Mouse (Mus musculus) heart, embryonic 10.5 days (tissue): Measurements from ENCODE around the gene Armc8. TPM values are rescaled to one million over a fixed set of nuclear protein-coding genes. Genes with fewer than 3 reads are reported as not detected.
A peak's percentile ranks its signal among the peaks of the same experiment; 100 is the strongest.

Experiments
- DNase-seq: peaks from one replicate; pipeline ENCODE4 v3.0.0-alpha.2; 2017; ENCODE audit warnings: low spot score
- H3K27ac ChIP-seq: fragments of 300-500 bp; sonication (generic); 2 replicates; pipeline ENCODE4 v1.5.1; 2016; ENCODE audit warnings: mild to moderate bottlenecking
- H3K27me3 ChIP-seq: fragments of 300-500 bp; sonication (generic); 2 replicates; pipeline ENCODE4 v1.6.1; 2016; ENCODE audit warnings: mild to moderate bottlenecking; ENCODE audit not compliant: poor library complexity, insufficient read depth, severe bottlenecking
- H3K36me3 ChIP-seq: fragments of 300-500 bp; sonication (generic); 2 replicates; pipeline ENCODE4 v1.6.1; 2016; ENCODE audit warnings: mild to moderate bottlenecking, moderate library complexity
- H3K4me1 ChIP-seq: fragments of 300-500 bp; sonication (generic); 2 replicates; pipeline ENCODE4 v1.6.1; 2016; ENCODE audit warnings: mild to moderate bottlenecking
- H3K4me3 ChIP-seq: fragments of 300-500 bp; sonication (generic); 2 replicates; pipeline ENCODE4 v1.5.1; 2016; ENCODE audit warnings: mild to moderate bottlenecking, moderate library complexity
- H3K9me3 ChIP-seq: fragments of 300-500 bp; sonication (generic); 2 replicates; pipeline ENCODE4 v1.6.1; 2016; ENCODE audit warnings: mild to moderate bottlenecking, moderate library complexity
- WGBS: fragments of 180-500 bp; shearing (Covaris S2); methylation state at CpG from one replicate; pipeline ENCODE4 v1.1.7; 2016; 5-methylcytosine and 5-hydroxymethylcytosine counted together
- polyA plus RNA-seq: library from polyadenylated mRNA; unstranded; fragments of >200 nt; fragmentation: Nextera tagmentation; extraction: Ambion mirVana; gene quantifications from 2 replicates; pipeline ENCODE4 v1.2.1, GENCODE M21; 2016

Armc8 gene
- polyA plus RNA-seq, 1 experiment from 2014 or later = 22.7 TPM

DNA sequence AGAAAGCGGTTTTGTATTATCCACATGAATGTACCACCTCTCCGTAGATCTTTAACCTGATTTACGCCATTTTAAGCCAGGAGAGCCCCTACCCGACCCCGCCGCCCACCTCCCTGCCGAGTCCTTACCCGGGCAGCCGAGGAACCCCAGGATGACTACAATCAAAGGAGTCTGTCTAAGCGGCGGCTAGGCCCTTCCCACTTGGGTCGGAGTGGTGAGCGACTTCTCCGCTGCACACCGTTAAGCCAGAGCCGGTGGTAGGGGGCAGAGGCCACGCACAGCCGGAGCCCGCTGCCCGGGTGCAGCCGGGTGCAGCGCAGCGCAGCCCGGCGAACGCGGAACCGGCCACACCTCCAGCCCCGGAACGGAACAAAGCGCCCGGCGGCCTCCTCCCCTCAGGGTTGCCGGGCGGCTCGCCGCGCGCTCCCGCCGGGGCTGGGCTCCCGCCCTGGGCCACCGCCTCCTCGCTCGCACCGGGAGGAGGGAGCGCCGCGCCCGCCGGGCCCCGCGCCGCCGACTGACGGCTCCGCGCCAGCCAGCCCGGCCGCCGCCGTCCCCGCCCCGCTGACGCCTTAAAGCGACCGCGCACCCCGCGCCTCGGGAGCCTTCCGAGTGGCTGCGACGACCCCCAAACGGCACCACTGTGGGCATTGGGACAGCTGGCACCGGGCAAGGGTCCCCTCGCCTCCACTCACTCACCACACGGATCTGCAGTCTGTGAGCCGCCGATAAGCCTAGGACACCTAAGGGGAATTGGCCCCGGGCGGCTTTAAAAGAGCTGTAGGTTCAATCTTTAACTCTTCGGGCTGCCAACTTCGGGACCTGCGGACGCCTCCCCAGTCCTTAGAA, 132.3 kb downstream of the Armc8 start:
- 2% methylated on average over 81 of the region's 86 CpGs for WGBS
- DNase-seq = peak; percentile 83
- H3K36me3 ChIP-seq = no peaks in the 10 kb centered on the region
- peak overlapping the region; percentile 90 for H3K27ac ChIP-seq
- H3K9me3 ChIP-seq = no peaks in the 10 kb centered on the region
- peak overlapping the region; percentile 85 for H3K4me3 ChIP-seq
- peaks cover 23% of the 10 kb centered on the region for H3K4me1 ChIP-seq
- H3K27me3 ChIP-seq = peaks cover 38% of the 10 kb centered on the region

DNA sequence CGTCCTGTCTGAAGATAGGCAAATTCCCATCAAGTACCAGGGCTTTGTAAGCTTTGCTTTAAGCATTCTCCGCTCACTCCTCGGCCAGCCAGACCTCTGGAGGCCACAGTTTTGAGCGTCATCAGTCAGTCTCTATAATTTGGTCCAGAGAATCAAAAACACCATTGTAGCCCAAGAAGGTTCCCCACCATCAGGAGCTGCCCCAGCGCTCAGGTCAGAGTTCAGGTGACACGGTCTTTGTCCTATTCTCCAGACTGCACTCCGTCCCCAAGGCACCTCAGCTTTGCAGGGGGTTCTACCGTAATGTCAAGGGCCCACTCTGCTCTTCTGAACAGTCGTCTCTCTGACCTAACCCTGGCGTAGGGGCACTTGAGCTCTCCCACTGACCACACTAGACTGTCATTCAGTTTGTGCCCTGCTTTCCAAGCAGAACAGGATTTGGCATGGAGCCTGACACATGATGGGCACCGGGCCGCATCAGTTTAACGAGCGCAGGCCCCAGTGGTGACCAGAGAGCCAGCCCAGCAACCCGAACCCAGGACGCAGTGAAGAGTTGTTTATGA, 133.0 kb downstream of the Armc8 start:
- H3K27me3 ChIP-seq = peaks cover 38% of the 10 kb centered on the region
- WGBS = 21% methylated on average over 16 of the region's 16 CpGs
- H3K4me1 ChIP-seq = peaks cover 23% of the 10 kb centered on the region
- H3K27ac ChIP-seq = peak overlapping the region; percentile 90
- no peaks in the 10 kb centered on the region for H3K36me3 ChIP-seq
- no peaks in the 10 kb centered on the region for H3K9me3 ChIP-seq
- H3K4me3 ChIP-seq = peak overlapping the region; percentile 85
- DNase-seq = no peak

DNA sequence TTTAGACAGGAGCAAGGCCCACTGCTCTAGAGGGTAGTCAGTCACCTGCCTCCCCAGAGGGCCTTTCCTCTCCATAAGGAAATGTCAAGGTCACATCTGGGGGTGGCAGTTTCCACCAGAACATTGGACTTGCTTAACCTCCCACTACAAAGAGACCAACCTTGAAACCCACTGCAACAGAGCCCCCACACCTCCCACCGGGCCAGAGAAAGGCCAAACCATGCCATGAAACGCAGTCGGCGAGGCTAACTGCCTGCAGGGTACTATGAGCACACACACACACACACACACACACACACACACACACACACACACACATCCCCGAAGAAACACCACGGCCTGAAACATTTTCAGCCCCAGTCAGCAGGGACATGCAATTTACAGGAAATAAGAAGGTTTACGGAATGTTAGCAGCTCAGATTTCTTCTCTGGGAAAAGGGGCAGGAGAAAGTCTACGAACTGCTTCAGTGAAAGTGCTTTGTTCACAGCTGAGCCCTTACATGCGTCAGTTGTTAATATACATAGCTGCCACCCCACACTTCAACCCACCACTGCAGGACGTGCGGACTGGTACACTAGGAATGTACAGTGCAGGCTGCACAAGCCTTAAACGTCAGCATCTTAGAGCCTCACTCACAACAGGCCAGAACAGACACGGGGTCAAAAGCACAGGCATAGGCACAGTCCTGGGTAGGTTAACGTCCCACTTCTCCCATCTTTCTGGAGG, 133.6 kb downstream of the Armc8 start:
- Histone ChIP-seq H3K36me3 (no peaks in the 10 kb centered on the region), H3K4me1 (peaks cover 23% of the 10 kb centered on the region), H3K4me3 (peak overlapping the region; percentile 85), H3K27me3 (peaks cover 38% of the 10 kb centered on the region), H3K27ac (no peak overlapping the region), H3K9me3 (no peaks in the 10 kb centered on the region)
- 55% methylated on average over 14 of the region's 14 CpGs for WGBS
- DNase-seq = no peak

DNA sequence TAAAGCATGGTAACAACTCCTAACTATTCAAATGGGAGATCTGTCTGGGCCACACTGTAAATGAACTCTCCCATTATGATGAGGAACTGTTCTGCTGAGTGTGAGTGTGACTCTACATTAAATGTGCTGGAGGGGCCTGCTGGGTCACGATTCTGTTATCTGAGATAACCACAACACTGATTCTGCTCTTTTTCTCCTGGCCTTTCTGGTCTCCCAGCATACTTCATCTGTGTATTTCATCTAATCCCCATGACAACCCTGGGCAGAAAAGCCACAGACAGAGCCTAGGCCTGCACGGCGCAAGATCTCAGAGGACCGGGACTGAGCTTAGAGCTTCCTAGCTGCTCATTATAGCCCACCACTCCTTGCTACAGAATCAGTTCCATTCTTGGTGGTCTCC, 136.2 kb downstream of the Armc8 start:
- WGBS = 55% methylated on average over 4 of the region's 4 CpGs
- no peaks in the 10 kb centered on the region for H3K36me3 ChIP-seq
- H3K4me1 ChIP-seq = peaks cover 28% of the 10 kb centered on the region
- DNase-seq = no peak
- H3K27ac ChIP-seq = no peak overlapping the region
- H3K27me3 ChIP-seq = peaks cover 16% of the 10 kb centered on the region
- H3K4me3 ChIP-seq = no peak overlapping the region
- no peaks in the 10 kb centered on the region for H3K9me3 ChIP-seq

DNA sequence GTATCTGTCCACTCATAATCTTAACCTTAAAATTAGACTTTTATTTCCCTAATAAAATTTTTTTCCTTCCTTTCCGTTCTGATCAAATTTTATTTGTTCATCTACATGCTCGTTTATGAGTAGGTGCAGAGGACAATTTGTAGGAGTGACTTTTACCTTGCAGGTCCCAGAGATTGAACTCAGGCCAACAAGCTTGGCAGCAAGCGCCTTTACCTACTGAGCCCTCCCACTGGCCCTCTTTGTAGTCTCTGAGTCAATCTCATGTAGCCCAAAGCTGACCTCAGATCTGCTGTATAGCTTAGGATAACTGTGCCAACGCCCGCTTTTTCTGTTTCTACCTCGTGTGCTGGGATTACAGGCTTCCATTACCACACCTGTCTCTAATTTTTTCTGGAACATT, 136.7 kb downstream of the Armc8 start:
- Histone ChIP-seq H3K36me3 (no peaks in the 10 kb centered on the region), H3K4me1 (peaks cover 23% of the 10 kb centered on the region), H3K27me3 (peaks cover 12% of the 10 kb centered on the region), H3K4me3 (no peak overlapping the region), H3K9me3 (no peaks in the 10 kb centered on the region), H3K27ac (no peak overlapping the region)
- WGBS = 87% methylated on average over 6 of the region's 6 CpGs
- no peak for DNase-seq

DNA sequence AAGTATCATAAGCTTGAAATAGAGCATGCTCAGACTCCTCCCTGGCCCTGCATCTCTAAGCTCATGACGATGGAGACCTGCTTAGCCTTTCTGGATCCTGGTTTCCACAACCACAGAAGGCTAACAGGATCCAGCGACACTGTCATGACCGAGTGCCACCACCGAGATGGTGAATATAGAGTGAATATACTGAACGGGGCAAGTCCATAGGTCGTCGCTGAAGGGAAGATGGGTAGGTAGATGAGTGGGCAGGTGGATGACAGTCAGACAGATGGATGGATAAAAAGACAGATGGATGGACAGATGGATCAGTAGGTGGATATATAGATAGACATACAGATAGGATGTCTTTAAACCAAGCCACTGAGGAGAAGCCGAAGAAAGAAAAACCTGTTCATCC, 137.4 kb downstream of the Armc8 start:
- no peak for DNase-seq
- Histone ChIP-seq H3K9me3 (no peaks in the 10 kb centered on the region), H3K4me3 (no peak overlapping the region), H3K27ac (no peak overlapping the region), H3K36me3 (no peaks in the 10 kb centered on the region), H3K27me3 (peaks cover 12% of the 10 kb centered on the region), H3K4me1 (peaks cover 20% of the 10 kb centered on the region)
- 85% methylated on average over 8 of the region's 8 CpGs for WGBS

DNA sequence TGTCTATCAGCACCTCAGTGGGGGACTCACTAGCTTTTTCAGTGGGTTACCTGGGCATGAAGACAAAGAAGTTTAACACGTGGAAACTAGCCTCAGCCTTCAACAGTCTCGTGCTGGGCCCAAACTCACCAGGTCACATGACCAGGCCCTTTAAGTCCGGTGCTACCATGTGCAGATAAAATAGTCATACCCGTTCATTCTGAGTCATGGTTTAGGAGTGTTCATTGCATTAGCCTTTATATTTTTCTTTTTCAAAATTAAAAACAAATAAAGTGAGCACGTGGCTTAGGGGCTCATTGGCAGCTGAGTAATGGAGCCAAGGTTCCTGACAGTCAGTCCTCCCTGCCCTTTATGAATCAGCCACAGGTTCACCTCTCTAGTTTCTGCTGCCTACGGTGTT, 137.9 kb downstream of the Armc8 start:
- Histone ChIP-seq H3K4me1 (peaks cover 16% of the 10 kb centered on the region), H3K27me3 (peaks cover 12% of the 10 kb centered on the region), H3K27ac (no peak overlapping the region), H3K9me3 (no peaks in the 10 kb centered on the region), H3K4me3 (no peak overlapping the region), H3K36me3 (no peaks in the 10 kb centered on the region)
- no peak for DNase-seq
- WGBS = 73% methylated on average over 6 of the region's 6 CpGs

DNA sequence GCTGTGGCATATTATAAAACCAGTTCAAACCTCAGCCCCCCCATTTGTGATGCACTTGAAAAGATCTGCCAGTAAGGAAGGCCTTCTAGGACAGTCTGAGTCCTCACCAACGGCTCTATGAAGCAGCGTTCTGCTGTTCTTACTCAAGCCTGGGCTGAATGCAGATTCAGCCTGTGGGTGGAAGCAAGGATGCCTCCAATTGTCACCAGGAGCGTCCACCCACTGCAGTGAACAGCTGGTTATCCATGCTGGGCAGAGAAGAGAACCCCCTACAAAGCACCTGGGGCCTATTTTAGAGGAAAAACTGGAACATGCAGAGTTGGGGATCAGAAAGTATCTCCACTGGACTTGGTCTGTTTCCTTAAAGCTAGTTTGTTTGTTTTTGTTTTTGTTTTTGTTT, 138.9 kb downstream of the Armc8 start:
- no peak for DNase-seq
- WGBS = 81% methylated on average over 3 of the region's 3 CpGs
- Histone ChIP-seq H3K36me3 (no peaks in the 10 kb centered on the region), H3K27ac (no peak overlapping the region), H3K27me3 (peaks cover 5% of the 10 kb centered on the region; the same call in 1 of the 2 replicates), H3K4me3 (no peak overlapping the region), H3K4me1 (peaks cover 11% of the 10 kb centered on the region), H3K9me3 (no peaks in the 10 kb centered on the region)

DNA sequence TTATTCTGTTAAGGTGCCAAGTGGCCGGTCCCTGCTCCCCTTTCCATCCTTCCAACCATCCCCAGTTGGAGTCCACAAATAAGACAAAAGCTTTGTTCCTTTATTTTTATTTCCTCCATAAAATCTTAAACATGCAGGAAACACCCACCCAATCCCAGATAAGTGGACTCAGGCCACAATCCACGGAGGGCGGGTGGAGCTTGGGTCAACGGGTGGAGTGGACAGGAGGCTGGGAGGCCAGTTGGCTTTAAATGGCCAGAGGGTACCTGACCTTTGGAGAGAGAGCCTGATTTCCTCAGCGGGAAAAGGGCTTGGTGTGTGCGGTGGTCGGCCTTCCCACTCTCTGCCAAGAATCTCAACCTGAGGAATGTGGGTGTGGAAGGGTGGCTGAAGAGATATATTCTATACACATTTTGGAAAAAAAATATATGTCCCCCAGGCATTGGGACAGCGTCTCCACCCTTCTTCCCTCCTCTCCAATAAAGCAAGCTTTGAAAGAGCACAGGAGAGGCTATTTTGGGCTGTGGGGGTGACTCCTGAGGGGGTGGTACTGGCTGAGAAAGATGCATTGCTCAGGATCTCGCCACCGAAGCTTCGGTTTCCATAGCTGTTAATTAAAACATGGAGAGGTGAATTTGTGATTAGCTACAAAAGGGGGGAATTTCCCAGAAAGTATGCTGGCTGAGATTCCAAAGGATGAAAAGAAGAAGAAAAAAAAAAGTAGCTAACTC, 139.9 kb downstream of the Armc8 start:
- Histone ChIP-seq H3K9me3 (no peaks in the 10 kb centered on the region), H3K27ac (no peak overlapping the region), H3K36me3 (no peaks in the 10 kb centered on the region), H3K4me1 (peaks cover 19% of the 10 kb centered on the region), H3K27me3 (no peaks in the 10 kb centered on the region), H3K4me3 (no peak overlapping the region)
- no peak for DNase-seq
- WGBS = 64% methylated on average over 11 of the region's 11 CpGs

Other genes starting within 250 kb of the Armc8 start
- gene Esyt3, start 210.3 kb downstream of the Armc8 start, polyA plus RNA-seq = 0.11 and 0.23 TPM in 2 replicates
- 5.1 and 7.5 TPM in 2 replicates for gene Mras, start 131.5 kb downstream of the Armc8 start, polyA plus RNA-seq
- not detected in 2 replicates for gene Nme9, start 117.4 kb downstream of the Armc8 start, polyA plus RNA-seq
- gene Dbr1, start 6.9 kb upstream of the Armc8 start, polyA plus RNA-seq = 23.2 and 32.9 TPM in 2 replicates
- not detected in 2 replicates for gene A4gnt, start 43.6 kb upstream of the Armc8 start, polyA plus RNA-seq
- gene Dzip1l, start 60.6 kb upstream of the Armc8 start, polyA plus RNA-seq = 24.0 and 26.5 TPM in 2 replicates
- 0.20 TPM in 1 of 2 replicates, not detected in the other for gene Cldn18, start 148.4 kb upstream of the Armc8 start, polyA plus RNA-seq